Comparison of ENCODE assay signal across 10 mouse cellular contexts in genomic region chr16:22097659-22098058, GRCm38 (mm10).
A peak's percentile ranks its signal among the peaks of the same experiment; 100 is the strongest.
DNase-seq lines count a peak whose midpoint lies in the region; ATAC-seq lines count a peak whose summit lies in the region.
"Had no signal": no experiment of that assay in that cellular context is flagged by ENCODE, and none has a peak within 500 bp of the region (broad histone marks: within the 10 kb centered on the region; RNA-seq: fewer than 3 reads in every experiment).

No protein-coding gene starts in this region.

- H3K9ac ChIP-seq in embryonic facial prominence, embryonic 14.5 days (ENCODE audit: low read depth, low read length) = no peak overlapping the region
- no peak overlapping the region for H3K9ac ChIP-seq in kidney, embryonic 14.5 days (ENCODE audit: low read depth, low read length)
- H3K9ac ChIP-seq: liver, embryonic 12.5 days had no signal

- no peaks in the 10 kb centered on the region for H3K4me1 ChIP-seq in embryonic facial prominence, embryonic 14.5 days (ENCODE audit: control insufficient read depth, insufficient read depth, low read length)
- H3K4me1 ChIP-seq in megakaryocyte, embryonic 14.5 days = peaks cover 8% of the 10 kb centered on the region; the same call in 1 of the 2 replicates
- peaks cover 4% of the 10 kb centered on the region; the same call in 1 of the 2 replicates for H3K4me1 ChIP-seq in kidney, embryonic 14.5 days (ENCODE audit: control insufficient read depth, insufficient read depth, low read length)
- H3K4me1 ChIP-seq: liver, embryonic 12.5 days had no signal

- H3K4me3 ChIP-seq in embryonic facial prominence, embryonic 14.5 days (ENCODE audit: low read depth, low read length) = no peak overlapping the region
- H3K4me3 ChIP-seq in megakaryocyte, embryonic 14.5 days (replicated peaks) = peak overlapping the region; percentile 23
- no peak overlapping the region for H3K4me3 ChIP-seq in kidney, embryonic 14.5 days (ENCODE audit: low read length)
- H3K4me3 ChIP-seq: layer of hippocampus, adult 2 months; liver, embryonic 12.5 days had no signal

- no peak for ATAC-seq in embryonic facial prominence, embryonic 14.5 days (ENCODE audit: low read depth)
- ATAC-seq in kidney, embryonic 14.5 days (ENCODE audit: low FRiP score, low TSS enrichment) = no peak
- ATAC-seq: liver, embryonic 12.5 days had no signal

- no peaks in the 10 kb centered on the region for H3K27me3 ChIP-seq in embryonic facial prominence, embryonic 14.5 days (replicated peaks; ENCODE audit: control insufficient read depth, insufficient read depth, low read length)
- H3K27me3 ChIP-seq in megakaryocyte, embryonic 14.5 days (replicated peaks) = peaks cover 12% of the 10 kb centered on the region
- H3K27me3 ChIP-seq in kidney, embryonic 14.5 days (ENCODE audit: control insufficient read depth, insufficient read depth, low read length) = no peaks in the 10 kb centered on the region
- H3K27me3 ChIP-seq: liver, embryonic 12.5 days had no signal

- no peak overlapping the region; the same call in 1 of the 2 replicates for H3K27ac ChIP-seq in embryonic facial prominence, embryonic 14.5 days (replicated peaks; ENCODE audit: low read depth, low read length)
- H3K27ac ChIP-seq in kidney, embryonic 14.5 days (ENCODE audit: low read depth, low read length) = no peak overlapping the region
- H3K27ac ChIP-seq: layer of hippocampus, adult 2 months; liver, embryonic 12.5 days had no signal

- intact Hi-C loops in left cerebral cortex, postnatal 4 days (cut with DNase I) = no loop called here
- intact Hi-C loops in left cerebral cortex, postnatal 14 days (cut with DNase I) = no loop called here

- WGBS in embryonic facial prominence, embryonic 14.5 days = 47% methylated on average over 7 of the region's 7 CpGs
- 53% methylated on average over 7 of the region's 7 CpGs for WGBS in kidney, embryonic 14.5 days

- no peak overlapping the region for H3K4me2 ChIP-seq in embryonic facial prominence, embryonic 14.5 days (ENCODE audit: low read depth, low read length)
- no peak overlapping the region for H3K4me2 ChIP-seq in kidney, embryonic 14.5 days (replicated peaks; ENCODE audit: low read depth, low read length)
- H3K4me2 ChIP-seq: liver, embryonic 12.5 days had no signal

- DNase-seq in cerebellum, postnatal 25 days = peak; percentile 20 to 48
- DNase-seq in cerebellum, adult 11 months = no peak
- DNase-seq in left cerebral cortex, postnatal 4 days = peak; percentile 75
- DNase-seq in left cerebral cortex, postnatal 14 days (ENCODE audit: low spot score in 2 of 2) = no peak
- DNase-seq in embryonic facial prominence, embryonic 14.5 days (ENCODE audit: low spot score) = peak; percentile 38
- no peak for DNase-seq in thymus, postnatal 36 days

- H3K9me3 ChIP-seq in embryonic facial prominence, embryonic 14.5 days (ENCODE audit: control insufficient read depth, low read length) = no peaks in the 10 kb centered on the region
- no peaks in the 10 kb centered on the region for H3K9me3 ChIP-seq in megakaryocyte, embryonic 14.5 days
- H3K9me3 ChIP-seq in kidney, embryonic 14.5 days (ENCODE audit: control insufficient read depth, low read length) = no peaks in the 10 kb centered on the region
- H3K9me3 ChIP-seq: liver, embryonic 12.5 days had no signal

- H3K36me3 ChIP-seq in embryonic facial prominence, embryonic 14.5 days (ENCODE audit: control insufficient read depth, insufficient read depth, low read length) = no peaks in the 10 kb centered on the region
- no peaks in the 10 kb centered on the region for H3K36me3 ChIP-seq in megakaryocyte, embryonic 14.5 days (replicated peaks; ENCODE audit: low read length)
- H3K36me3 ChIP-seq in kidney, embryonic 14.5 days (ENCODE audit: control insufficient read depth, insufficient read depth, low read length) = peaks cover 8% of the 10 kb centered on the region; the same call in 1 of the 2 replicates
- H3K36me3 ChIP-seq: liver, embryonic 12.5 days had no signal

Comparison
In these comparisons a context has a peak if more than half of its experiments do, and no peak if none do; other contexts are left out.
1. DNase-seq: peak in cerebellum, postnatal 25 days (2 of 2), left cerebral cortex, postnatal 4 days (single experiment) and embryonic facial prominence, embryonic 14.5 days (single experiment); none in cerebellum, adult 11 months (single experiment), left cerebral cortex, postnatal 14 days (0 of 2) and thymus, postnatal 36 days (0 of 2).